ENCODE assay signal across 19 mouse cellular contexts in genomic region chr14:92316773-92317172, GRCm38 (mm10).
DNase-seq lines count a peak whose midpoint lies in the region; ATAC-seq and TF ChIP-seq lines count a peak whose summit lies in the region.
"Had no signal": no experiment of that assay in that cellular context is flagged by ENCODE, and none has a peak within 500 bp of the region (broad histone marks: within the 10 kb centered on the region; RNA-seq: fewer than 3 reads in every experiment).

No protein-coding gene starts in this region.

- no peak for DNase-seq in frontal cortex, postnatal 14 days (ENCODE audit: low spot score in 2 of 2)
- peak; percentile 4 for DNase-seq in right cerebral cortex, adult 2 months (ENCODE audit: low spot score in 2 of 2)
- no peak for DNase-seq in right cerebral cortex, postnatal 4 days
- peak; percentile 39 to 67 for DNase-seq in layer of hippocampus, adult 2 months (ENCODE audit: low spot score in 2 of 2)
- DNase-seq in heart, adult 18-20 months: no peak
- DNase-seq: cerebellum, adult 11-12 months; heart, postnatal 10 days; midbrain, embryonic 14.5 days; thymus, adult 18-20 months had no signal

- H3K4me3 ChIP-seq in layer of hippocampus, adult 2 months: no peak overlapping the region
- H3K4me3 ChIP-seq: erythroblast, embryonic 14.5 days; intestine, embryonic 15.5 days; limb, embryonic 13.5 days; liver, embryonic 15.5 days; myocyte; neural tube, embryonic 15.5 days had no signal

- peak; percentile 90 for ATAC-seq in frontal cortex, adult (ENCODE audit: low TSS enrichment)
- ATAC-seq in erythroid progenitor cell, adult 5-6 weeks (replicated peaks; ENCODE audit: low FRiP score, poor library complexity, severe bottlenecking): no peak
- ATAC-seq: intestine, embryonic 15.5 days; lung, postnatal 0 days had no signal

- TF ChIP-seq CTCF in layer of hippocampus, adult 2 months (conservative IDR thresholded peaks at IDR 0.05): no peak

- H3K27ac ChIP-seq in layer of hippocampus, adult 2 months: peak overlapping the region; percentile 54
- H3K27ac ChIP-seq: hindbrain, embryonic 14.5 days; intestine, embryonic 15.5 days; limb, embryonic 13.5 days; liver, embryonic 15.5 days; neural tube, embryonic 15.5 days had no signal

Comparison
In these comparisons a context has a peak if more than half of its experiments do, and no peak if none do; other contexts are left out.
1. DNase-seq: peak in right cerebral cortex, adult 2 months (2 of 2) and layer of hippocampus, adult 2 months (2 of 2); none in frontal cortex, postnatal 14 days (0 of 2), right cerebral cortex, postnatal 4 days (single experiment) and heart, adult 18-20 months (0 of 2).